Mouse (Mus musculus): ENCODE data around the gene Cks2.
"Not testable (repeated sequence)": the region's sequence is repeated elsewhere in the genome, so short reads cannot be mapped to it uniquely, and the experiment has no call there.

The Cks2 gene

DNA sequence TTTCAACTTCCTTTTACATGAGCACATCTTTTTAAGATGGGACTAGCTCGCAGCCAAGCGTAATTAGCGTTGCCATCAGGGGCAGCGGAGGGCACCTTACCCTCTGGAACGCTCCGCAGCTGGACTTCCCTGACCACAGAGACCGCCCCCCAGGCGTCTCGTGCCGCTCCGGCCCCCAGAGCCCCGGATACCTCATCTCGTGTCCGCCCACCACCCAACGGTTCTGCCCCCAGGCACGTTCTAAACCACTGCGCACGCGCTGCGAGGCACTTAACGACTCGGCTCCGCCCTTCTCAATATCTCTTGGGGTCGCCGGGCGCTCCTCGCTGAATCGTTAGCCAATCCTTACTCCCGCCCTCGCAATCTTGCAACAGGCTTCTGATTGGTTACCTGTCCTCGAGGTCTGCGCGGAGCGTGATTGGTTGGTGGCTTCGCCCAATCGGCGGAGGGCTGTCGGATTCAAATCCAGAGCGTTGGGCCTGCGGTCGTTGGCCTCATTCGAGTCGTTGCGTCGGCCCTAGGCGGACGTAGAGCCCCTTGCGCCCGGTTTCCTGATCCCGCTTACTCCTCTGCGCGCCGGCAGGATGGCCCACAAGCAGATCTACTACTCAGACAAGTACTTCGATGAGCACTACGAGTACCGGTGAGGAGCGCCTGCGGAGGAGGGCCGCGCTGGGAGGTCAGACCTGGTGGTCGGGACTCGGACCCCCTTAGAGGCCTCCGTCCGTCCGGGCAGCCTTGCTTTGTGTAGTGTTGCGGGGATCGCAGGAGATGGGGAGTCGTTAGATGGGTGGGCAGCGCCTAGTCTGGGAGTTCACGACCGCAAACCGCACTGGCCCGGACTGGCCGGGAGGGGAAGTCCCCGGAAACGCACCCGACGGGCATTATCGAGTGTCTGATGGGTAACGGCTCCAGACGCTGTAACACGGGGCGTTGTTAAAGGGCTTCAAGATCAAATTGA, at the start of gene Cks2:
TSS of gene Cks2 (plus strand) at position 404 of the 961 bp plus-strand sequence.
- DNase-seq (ENCODE audit: low spot score) = peak; percentile 96

DNA sequence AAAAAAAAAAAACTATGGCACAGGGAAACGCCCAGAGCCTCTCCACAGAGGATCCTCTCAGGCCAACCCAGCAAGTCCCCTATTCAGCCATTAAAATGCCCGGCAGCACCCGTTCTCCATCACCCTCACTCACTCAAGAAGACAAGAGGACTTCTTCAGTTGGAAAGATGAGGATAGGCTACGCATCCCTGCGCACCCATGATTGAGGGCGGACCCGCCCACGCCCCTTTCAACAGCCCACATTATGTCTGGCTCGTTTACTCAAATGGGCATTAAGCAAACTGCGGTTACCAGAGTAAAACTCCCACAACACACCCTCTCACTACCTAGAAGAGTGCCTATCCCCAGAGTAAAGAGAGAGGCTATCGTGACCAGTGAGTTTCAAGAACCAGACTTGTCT, 49.6 kb upstream of the Cks2 start:
- DNase-seq (ENCODE audit: low spot score) = no peak

DNA sequence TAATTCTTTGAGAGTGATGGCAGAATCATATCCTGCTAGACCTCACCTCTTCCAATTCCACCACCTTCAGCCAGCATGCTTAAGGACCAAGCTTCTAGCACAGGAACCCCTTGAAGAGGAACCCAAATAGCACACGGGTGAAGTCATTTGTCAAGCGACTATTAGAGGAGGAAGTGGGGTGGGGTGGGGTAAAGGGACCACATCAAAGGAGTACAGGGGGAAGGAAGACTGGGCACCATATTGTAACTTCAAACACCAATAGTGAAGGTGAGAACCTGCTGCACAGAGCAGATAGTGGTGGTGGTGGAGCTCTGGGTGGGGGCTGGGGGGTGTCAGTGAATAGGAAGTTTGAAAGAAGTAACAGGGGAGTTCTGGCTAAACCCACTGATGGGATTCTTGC, 47.0 kb upstream of the Cks2 start:
- DNase-seq (ENCODE audit: low spot score) = no peak

DNA sequence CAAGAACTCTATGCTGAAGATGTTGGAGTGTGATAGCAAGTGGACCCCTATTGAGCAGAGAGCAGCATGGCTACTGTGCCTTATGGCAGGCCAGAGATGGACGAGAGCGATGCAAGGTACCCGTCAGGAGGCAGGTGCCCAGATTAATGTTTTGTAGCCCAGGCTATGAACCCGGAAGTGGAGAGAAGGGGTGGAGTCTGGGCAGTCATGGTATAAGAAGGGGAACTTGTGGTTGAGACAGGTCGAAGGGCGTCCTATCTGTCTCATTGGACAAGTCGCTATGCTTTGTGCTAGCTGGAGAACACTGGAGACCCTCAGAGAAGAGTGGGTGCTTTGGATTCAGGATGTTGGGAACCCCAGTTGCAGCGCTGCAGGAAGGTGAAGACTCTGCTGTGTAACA, 44.9 kb upstream of the Cks2 start:
- no peak for DNase-seq (ENCODE audit: low spot score)

DNA sequence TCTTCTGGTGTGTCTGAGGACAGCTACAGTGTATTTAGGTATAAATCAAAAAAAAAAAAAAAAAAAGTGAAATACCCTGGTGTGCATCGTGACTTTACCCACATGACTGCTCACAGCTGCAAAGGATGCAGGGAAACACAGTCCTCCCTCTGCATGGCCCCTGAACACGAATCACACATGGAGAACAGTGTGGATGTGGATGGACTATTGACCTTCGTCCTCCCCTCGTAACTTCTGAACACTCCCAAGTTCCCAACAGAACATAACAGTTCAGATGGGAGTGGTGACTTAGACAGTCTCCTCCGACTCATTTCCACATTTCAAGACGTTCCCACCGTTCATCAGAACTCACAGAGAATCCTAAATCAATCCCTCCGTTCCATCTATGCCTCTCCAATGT, 42.3 kb upstream of the Cks2 start:
- DNase-seq (ENCODE audit: low spot score) = no peak

DNA sequence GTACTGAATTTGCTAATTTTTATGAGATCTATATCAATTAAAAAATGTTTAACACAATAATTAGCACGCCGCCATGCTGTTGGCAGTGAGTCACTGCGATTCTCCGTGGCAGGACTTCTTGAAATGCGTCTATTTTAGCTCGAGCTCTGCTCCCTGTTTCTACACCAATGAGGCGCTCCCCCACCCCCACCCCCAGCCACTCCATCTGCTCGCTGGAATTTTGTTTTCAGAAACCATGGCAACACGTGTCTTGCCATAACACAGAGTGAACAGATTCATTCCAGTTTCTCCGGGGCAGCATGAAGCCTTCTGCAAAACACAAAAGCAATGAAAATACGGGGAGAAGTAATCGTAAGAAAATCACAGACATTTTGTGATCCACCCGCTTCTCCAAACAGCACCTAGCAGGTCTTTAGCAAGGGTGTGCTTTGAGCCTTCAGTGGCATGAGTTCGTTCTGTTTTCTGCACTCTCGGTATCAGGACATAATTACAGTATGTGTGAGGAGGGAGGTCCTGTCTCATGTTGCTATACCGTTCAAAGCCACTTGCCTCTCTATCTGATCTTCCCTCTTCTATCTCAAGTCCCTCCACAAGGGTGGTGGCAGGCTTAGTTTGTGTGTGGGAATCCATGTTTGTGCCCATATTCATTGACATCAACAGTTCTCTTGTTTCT, 41.7 kb upstream of the Cks2 start:
- peak; percentile 37 for DNase-seq (ENCODE audit: low spot score)

DNA sequence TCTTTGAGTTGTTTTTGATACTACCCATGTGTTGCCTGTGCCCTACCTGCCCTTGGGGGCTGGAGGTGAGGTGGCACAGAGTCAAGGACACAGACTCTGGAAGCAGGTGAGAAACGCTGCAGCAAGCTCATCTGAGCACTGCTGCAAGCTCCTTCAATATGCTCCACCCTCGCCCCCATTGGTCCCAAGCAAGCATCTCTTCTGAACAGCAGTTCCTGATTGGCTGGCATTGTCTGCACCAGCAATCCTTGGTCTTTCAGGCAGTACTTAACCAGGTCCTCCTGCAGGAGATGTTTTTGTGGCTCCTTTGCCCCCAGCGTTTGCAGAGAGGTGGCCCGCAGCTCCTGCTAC, 41.2 kb upstream of the Cks2 start:
- peak; percentile 38 for DNase-seq (ENCODE audit: low spot score)

DNA sequence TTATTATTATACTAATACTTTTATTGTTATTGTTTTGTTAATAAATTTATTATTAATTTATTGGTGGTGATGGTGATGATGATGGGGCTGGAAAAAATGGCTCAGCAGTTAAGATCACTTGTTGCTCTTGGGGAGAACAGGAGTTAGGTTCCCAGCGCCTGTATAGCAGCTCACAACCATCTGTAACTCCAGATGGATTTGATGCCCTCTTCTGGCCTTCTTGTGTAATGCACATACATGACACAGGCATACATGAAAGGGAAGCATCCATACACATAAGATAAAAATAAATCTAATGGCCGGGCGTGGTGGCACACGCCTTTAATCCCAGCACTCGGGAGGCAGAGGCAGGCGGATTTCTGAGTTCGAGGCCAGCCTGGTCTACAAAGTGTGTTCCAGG, 35.8 kb upstream of the Cks2 start:
- no peak for DNase-seq (ENCODE audit: low spot score)

DNA sequence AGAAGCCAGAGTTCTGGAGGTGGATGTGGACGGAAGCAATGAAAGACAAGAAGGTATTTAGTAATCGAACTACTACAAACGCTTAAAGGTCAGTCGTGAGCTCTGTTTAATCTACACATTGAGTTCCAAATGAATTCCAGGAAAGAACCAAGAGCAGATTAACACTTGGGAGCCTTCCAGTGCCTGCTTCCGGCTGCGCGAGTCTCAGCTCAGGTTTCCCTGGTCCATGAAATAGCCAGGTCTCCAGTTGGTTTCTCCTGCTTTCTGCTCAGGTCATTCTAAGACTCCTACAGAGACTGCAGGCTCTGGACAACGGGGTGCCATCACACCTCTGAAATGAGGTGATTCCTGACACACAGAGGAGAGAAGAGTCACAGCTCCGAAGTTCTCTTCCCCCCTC, 34.0 kb upstream of the Cks2 start:
- no peak for DNase-seq (ENCODE audit: low spot score)

DNA sequence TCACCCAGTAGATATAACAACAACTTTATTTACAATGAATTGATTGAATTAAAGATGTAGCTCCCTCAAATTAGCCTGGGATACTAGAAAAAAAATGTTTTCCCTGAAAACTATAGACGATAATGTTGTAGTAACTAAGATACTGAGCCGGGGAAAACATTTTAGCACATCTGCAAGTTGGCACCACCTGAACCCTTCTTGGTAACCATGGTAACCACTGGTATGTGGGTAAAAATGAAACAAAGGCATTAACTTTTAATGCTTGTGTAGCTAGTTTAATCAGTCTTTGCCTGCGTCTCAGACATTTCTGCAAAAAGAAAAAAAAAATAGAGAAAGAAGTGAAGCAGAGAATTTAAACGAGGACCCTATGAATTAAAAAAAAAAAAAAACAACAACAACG, 33.5 kb upstream of the Cks2 start:
- DNase-seq (ENCODE audit: low spot score) = no peak

DNA sequence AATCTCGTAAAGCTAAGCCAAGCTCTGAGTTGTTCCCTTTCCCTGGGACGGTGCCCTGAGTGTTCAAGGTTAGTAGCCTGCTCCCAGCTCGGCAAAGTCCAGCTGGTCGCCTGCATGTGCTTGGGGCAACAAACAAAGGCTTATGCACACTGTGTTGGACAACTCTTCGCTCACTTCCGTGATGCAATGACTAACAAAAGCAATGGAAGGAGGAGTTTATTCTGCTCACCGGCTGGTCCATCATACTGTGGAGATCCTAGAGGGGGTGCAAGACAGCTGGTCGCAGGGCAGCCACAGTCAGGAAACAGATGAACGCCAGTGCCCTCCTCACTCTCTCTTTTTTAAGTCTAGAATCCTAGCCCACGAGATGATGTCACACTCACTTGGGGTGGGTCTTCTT, 29.2 kb upstream of the Cks2 start:
- DNase-seq (ENCODE audit: low spot score) = no peak

DNA sequence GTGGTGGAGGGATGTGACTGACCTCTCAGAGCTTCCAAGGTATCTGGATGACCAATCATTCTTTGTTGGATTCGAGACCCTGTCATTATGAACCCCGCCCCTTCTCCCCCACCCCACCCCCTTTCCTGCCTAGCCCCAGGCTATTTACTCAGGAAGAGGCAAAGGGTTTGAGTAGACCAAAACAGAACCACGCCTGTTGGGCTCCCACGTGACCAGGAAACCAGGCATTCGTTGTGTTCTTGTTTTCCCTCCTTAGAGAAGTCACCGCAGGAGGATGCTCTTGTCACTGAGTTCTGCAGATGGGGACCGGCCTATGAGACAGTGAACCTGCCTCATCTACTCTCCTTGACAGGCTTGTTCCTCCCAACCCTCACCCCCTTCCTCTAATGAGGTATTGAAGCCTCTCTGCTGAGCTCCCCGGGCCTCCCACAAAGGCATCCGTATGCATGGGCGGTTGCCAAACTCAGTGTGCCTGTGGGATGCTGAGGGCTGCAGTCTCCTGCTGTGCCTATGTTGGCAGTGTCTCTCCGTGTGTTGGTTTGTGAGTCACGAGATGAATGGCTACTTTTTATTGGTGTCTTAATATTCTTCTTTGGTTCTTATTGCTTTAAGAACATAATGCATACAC, 28.5 kb upstream of the Cks2 start:
- DNase-seq (ENCODE audit: low spot score) = peak; percentile 48

DNA sequence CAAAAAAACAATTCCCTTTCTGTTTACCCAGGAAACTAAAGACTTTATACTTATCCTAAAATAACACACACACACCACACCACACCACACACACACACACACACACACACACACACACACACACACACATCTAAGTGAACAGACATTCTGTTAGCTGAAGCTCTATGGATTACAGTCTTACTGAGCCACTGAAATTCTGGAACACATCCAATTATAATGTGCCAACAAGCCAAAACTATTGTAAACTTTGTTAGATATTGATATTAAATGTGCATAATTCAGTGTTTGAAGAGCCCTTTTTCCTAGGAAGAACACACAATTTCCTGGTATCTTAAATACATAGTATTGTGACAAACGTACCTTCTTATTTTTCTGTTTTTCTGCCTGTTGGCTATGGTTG, 27.7 kb upstream of the Cks2 start:
- DNase-seq (ENCODE audit: low spot score) = no peak

DNA sequence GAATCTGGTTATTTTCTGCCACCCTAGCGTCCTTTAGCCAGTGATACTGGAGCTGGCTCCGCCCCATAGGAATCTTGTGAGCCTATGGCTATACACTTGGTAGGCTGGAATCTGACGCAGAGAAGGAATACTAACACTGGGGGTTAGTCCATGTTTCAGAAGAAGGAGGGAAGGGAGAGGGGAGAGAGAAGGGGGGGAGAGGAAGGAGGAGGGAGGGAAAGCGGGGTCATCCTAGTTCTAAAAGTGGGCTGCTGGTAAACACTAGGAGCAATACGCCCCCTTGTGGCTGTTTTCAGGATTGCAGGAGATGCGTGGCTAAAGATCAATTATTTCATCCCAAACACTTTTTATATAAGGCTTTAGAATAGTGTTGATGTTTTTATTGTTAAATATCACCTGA, 27.2 kb upstream of the Cks2 start:
- peak; percentile 67 for DNase-seq (ENCODE audit: low spot score)

DNA sequence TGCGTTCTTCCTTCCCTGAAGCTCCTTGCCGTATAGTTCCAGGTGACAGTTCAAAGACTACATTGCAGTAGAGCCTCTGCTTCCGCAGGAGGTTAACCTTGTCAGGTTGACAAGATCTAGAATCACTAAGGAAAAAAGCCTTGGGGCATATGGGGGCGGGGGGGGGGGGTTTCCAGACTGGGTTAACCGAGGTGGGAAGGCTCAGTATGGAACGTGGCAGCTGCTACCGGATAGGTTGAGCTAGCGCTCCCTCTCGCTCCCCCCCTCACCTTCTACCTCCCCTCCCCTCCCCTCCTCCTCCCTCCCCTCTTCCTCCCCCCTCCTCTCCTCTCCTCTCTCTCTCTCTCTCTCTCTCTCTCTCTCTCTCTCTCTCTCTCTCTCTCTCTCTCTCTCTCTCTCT, 26.4 kb upstream of the Cks2 start:
- DNase-seq (ENCODE audit: low spot score) = no peak

DNA sequence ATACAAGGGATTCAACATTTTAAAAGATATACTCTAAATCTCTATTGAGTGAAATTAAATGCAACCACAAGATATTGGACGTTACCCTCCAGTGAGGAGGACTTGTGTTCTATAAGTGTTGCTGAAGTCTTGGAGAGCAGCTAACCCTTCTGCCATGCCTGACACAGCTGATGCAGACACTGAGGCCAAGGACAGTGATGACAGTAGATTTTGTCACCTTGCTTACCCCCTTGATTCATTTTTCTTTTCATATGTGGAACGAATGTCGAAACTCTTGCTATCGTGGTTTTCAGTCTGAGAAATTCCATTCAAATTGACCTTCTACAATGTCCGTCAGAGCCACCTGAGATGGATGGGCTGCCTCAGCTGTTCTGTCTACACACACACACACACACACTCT, 22.4 kb upstream of the Cks2 start:
- no peak for DNase-seq (ENCODE audit: low spot score)

DNA sequence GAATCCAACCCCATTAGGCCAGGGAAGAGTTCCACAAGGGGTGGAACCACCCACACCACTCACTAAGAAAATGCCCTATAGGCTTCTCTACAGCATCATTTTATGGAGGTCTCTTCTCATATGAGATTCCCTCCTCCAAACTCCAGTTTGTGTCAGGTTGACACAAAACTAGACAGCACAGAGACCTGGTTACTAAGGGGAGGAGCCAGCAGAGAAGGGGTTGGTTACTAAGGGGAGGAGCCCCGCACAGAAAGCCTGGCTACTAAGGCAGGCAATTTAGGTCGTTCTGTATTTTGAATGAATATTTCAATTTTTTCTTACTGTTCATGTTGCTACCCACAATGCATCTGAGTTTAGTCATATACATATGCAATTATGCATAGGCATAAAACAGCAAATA, 21.4 kb upstream of the Cks2 start:
- no peak for DNase-seq (ENCODE audit: low spot score)

DNA sequence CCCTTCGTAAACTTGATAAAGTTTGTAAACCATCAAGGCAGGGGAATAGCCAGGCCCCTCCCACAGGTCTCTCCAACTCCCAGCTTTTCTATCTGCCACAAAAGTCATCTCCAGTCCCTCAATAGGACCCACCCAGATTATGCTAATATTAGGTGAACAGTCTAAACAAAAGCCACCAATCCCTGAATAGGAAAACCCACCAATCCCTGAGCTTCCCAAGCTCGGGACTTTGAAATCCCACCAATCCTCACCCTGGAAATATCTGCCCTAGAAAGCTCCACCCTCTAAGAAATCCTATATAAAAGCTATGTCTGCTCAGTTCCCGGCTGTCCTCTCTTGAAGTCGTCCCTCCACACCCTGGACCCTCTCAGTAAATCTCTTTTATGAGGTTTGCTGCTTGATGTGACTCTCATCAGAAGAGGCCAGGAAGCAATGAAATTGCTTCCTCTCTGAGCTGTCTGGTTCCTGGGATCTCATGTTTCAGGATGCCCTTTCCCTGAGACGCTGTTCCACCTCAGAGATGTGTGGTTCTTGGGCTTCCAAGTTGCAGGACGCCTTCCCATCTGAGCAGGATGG, 16.7 kb upstream of the Cks2 start:
- DNase-seq (ENCODE audit: low spot score) = no peak

DNA sequence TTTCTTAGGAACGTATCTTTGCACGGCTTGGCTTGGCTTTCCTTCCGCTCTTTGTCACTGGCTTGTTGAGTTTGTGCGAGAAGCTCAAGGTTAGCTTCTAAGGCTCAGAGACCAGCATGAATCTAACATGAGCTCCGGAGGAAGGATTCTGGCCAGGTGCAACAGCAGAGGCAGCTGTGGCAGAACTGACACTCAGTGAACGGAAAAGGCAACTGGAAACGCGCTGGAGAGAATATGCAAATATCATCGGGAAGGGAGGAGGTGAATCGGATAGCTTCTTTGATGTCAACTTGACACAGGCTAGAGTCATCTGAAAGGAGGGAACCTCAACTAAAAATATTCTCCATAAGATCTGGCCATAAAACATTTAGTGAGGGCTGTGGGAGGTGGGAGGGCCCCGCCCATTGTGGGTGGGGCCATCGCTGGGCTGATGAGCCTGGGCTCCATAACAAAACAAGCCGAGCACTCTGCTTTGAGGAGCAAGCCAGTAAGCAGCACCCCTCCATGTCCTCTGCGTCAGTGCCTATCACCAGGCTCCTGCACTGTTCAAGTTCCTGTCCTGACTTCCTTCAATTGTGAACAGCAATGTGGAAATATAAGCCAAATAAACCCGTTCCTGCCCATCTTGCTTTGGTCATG, 13.6 kb upstream of the Cks2 start:
- no peak for DNase-seq (ENCODE audit: low spot score)

DNA sequence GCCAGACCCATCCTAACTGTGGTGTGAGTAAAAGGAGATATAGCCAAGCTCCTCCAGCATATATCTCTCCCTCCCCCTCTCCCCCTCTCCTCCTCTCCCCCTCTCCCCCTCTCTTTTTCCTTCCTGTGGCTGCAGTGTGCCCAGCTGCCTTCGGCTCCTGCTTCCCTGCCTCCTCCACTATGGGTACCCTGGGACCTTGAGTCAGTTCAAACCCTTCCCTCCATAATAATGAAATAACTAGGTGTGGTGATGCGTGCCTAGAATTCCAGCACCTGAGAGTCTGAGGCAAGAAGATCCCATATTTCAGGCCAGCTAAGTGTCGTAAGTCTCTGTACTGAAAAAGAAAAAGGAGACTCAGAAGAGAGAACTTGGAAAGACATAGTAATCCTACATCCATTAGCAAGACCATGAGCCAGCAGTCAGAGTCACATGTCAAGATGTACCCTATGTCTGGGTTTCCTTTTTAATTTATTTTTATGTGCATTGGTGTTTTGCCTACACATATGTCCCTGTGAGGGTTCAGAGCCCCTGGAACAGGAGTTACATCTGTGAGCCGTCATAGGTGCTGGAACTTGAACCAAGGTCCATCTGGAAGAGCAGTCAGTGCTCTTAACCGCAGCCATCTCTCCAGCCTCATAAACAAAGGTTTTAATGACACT, 12.3 kb upstream of the Cks2 start:
- no peak for DNase-seq (ENCODE audit: low spot score)

DNA sequence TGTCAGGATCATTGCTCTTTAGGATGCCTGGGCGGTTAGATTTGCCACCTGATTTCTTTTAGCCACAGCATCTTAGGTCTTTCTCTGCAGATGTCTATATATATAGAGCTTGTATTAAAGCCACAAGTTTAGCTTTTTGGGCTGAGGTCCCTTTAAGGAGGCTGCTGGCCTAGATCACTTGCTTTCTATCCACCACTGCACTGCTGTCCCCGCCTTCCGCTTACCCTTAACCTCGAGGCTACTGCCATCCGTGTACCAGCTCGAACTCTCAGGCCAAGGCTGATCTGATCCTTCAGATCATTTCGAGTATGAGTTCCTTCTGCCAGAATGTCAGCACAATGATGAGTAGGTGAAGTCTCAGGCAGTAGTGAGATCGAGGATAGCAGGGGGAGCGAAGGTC, 9.6 kb upstream of the Cks2 start:
- DNase-seq (ENCODE audit: low spot score) = not testable (repeated sequence)

DNA sequence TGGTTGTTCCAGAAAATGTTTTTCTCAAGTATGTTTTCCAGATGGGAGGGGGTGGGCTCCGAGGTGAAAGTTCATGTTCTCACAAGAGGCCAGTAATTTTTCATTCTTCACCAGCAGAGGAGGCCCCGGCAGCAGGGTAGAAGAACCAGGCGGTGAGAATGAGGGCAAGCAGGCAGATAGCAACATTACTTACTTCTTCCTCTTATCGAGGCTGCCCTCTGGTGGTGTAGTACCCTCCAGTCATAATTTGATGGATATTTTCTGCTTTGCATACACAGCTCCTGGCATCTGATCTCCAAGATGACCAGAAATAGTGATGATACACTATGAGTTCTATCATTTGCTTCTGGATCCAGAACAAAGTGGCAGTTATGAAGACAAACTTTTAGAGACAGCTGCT, 6.1 kb upstream of the Cks2 start:
- DNase-seq (ENCODE audit: low spot score) = no peak
